Mouse (Mus musculus): ENCODE data around the gene Atad5. TPM values are rescaled to one million over a fixed set of nuclear protein-coding genes. Genes with fewer than 3 reads are reported as not detected.
A peak's percentile ranks its signal among the peaks of the same experiment; 100 is the strongest.

Atad5 gene
- polyA plus RNA-seq, 1 experiment from 2014 or later = 2.2 TPM

- DNase-seq (ENCODE audit: low spot score) = no peak
These were observed 3.7 kb upstream of the Atad5 start for GRCm38 (mm10) chr11:80085356-80086055.

GRCm38 (mm10) chr11:80086844-80087243, 2.4 kb upstream of the Atad5 start:
- Histone ChIP-seq H3K36me3 (ENCODE audit: control insufficient read depth, insufficient read depth, low read length) (no peaks in the 10 kb centered on the region), H3K9me3 (ENCODE audit: control insufficient read depth, low read length) (no peaks in the 10 kb centered on the region), H3K27me3 (ENCODE audit: control insufficient read depth, insufficient read depth, low read length) (no peaks in the 10 kb centered on the region), H3K4me3 (ENCODE audit: low read depth, low read length) (no peak overlapping the region), H3K27ac (replicated peaks) (no peak overlapping the region), H3K4me2 (replicated peaks; ENCODE audit: low read depth) (no peak overlapping the region), H3K4me1 (replicated peaks; ENCODE audit: control insufficient read depth, insufficient read depth) (no peaks in the 10 kb centered on the region), H3K9ac (ENCODE audit: low read length) (no peak overlapping the region)
- ATAC-seq (ENCODE audit: low FRiP score, low TSS enrichment) (peak; percentile 85), DNase-seq (ENCODE audit: low spot score) (peak; percentile 86)
- WGBS = 3% methylated on average over 4 of the region's 5 CpGs
- peak; percentile 89 for TF ChIP-seq CTCF (IDR thresholded peaks at IDR 0.05; ENCODE audit: low read depth)
- no peak for TF ChIP-seq EP300 (optimal IDR thresholded peaks at IDR 0.05)

More at GRCm38 (mm10) chr11:80085356-80086055, 3.7 kb upstream of the Atad5 start:
- no peak for ATAC-seq (ENCODE audit: low FRiP score, low TSS enrichment)
- no peak overlapping the region for H3K9ac ChIP-seq (ENCODE audit: low read length)
- H3K4me2 ChIP-seq (replicated peaks; ENCODE audit: low read depth) = no peak overlapping the region
- H3K27ac ChIP-seq (replicated peaks) = no peak overlapping the region
- H3K4me3 ChIP-seq (ENCODE audit: low read depth, low read length) = no peak overlapping the region
- no peaks in the 10 kb centered on the region for H3K9me3 ChIP-seq (ENCODE audit: control insufficient read depth, low read length)
- H3K27me3 ChIP-seq (ENCODE audit: control insufficient read depth, insufficient read depth, low read length) = no peaks in the 10 kb centered on the region
- H3K36me3 ChIP-seq (ENCODE audit: control insufficient read depth, insufficient read depth, low read length) = no peaks in the 10 kb centered on the region
- TF ChIP-seq EP300 (optimal IDR thresholded peaks at IDR 0.05) (no peak), CTCF (IDR thresholded peaks at IDR 0.05; ENCODE audit: low read depth) (no peak)
- no peaks in the 10 kb centered on the region for H3K4me1 ChIP-seq (replicated peaks; ENCODE audit: control insufficient read depth, insufficient read depth)
- 70% methylated on average over 6 of the region's 6 CpGs for WGBS

- WGBS = under 1% methylated on average over 14 of the region's 14 CpGs
- Histone ChIP-seq H3K27ac (replicated peaks) (peak overlapping the region; percentile 31; the same call in 1 of the 2 replicates), H3K9me3 (ENCODE audit: control insufficient read depth, low read length) (no peaks in the 10 kb centered on the region), H3K36me3 (ENCODE audit: control insufficient read depth, insufficient read depth, low read length) (no peaks in the 10 kb centered on the region), H3K9ac (ENCODE audit: low read length) (peak overlapping the region; percentile 89), H3K27me3 (ENCODE audit: control insufficient read depth, insufficient read depth, low read length) (no peaks in the 10 kb centered on the region), H3K4me2 (replicated peaks; ENCODE audit: low read depth) (peak overlapping the region; percentile 95), H3K4me3 (ENCODE audit: low read depth, low read length) (peak overlapping the region; percentile 85), H3K4me1 (replicated peaks; ENCODE audit: control insufficient read depth, insufficient read depth) (no peaks in the 10 kb centered on the region)
- no peak for TF ChIP-seq EP300 (optimal IDR thresholded peaks at IDR 0.05)
- no peak for TF ChIP-seq CTCF (IDR thresholded peaks at IDR 0.05; ENCODE audit: low read depth)
- no peak for DNase-seq (ENCODE audit: low spot score)
- no peak; the same call in 1 of the 2 replicates for ATAC-seq (ENCODE audit: low FRiP score, low TSS enrichment)
These were observed 616 bp downstream of the Atad5 start for GRCm38 (mm10) chr11:80089817-80090214.

- H3K27ac ChIP-seq (replicated peaks) = no peak overlapping the region
- TF ChIP-seq EP300 (optimal IDR thresholded peaks at IDR 0.05) (no peak), CTCF (IDR thresholded peaks at IDR 0.05; ENCODE audit: low read depth) (no peak)
- H3K4me3 ChIP-seq (ENCODE audit: low read depth, low read length) = no peak overlapping the region
- H3K4me1 ChIP-seq (replicated peaks; ENCODE audit: control insufficient read depth, insufficient read depth) = no peaks in the 10 kb centered on the region
- H3K27me3 ChIP-seq (ENCODE audit: control insufficient read depth, insufficient read depth, low read length) = no peaks in the 10 kb centered on the region
- H3K4me2 ChIP-seq (replicated peaks; ENCODE audit: low read depth) = peak overlapping the region; percentile 95
- H3K36me3 ChIP-seq (ENCODE audit: control insufficient read depth, insufficient read depth, low read length) = no peaks in the 10 kb centered on the region
- 47% methylated on average over 3 of the region's 3 CpGs for WGBS
- no peaks in the 10 kb centered on the region for H3K9me3 ChIP-seq (ENCODE audit: control insufficient read depth, low read length)
- no peak overlapping the region for H3K9ac ChIP-seq (ENCODE audit: low read length)
- ATAC-seq (ENCODE audit: low FRiP score, low TSS enrichment) (no peak), DNase-seq (ENCODE audit: low spot score) (no peak)
These were observed 1.5 kb downstream of the Atad5 start for GRCm38 (mm10) chr11:80090555-80091164.

- TF ChIP-seq EP300 (optimal IDR thresholded peaks at IDR 0.05) = no peak
- TF ChIP-seq CTCF (IDR thresholded peaks at IDR 0.05; ENCODE audit: low read depth) = no peak
- ATAC-seq (ENCODE audit: low FRiP score, low TSS enrichment) (no peak), DNase-seq (ENCODE audit: low spot score) (no peak)
- Histone ChIP-seq H3K9me3 (ENCODE audit: control insufficient read depth, low read length) (no peaks in the 10 kb centered on the region), H3K36me3 (ENCODE audit: control insufficient read depth, insufficient read depth, low read length) (0 out of 2 replicates have a peak, but pooled peaks cover 4% of the 10 kb centered on the region), H3K4me3 (ENCODE audit: low read depth, low read length) (no peak overlapping the region), H3K27me3 (ENCODE audit: control insufficient read depth, insufficient read depth, low read length) (no peaks in the 10 kb centered on the region), H3K27ac (replicated peaks) (no peak overlapping the region), H3K4me2 (replicated peaks; ENCODE audit: low read depth) (no peak overlapping the region), H3K9ac (ENCODE audit: low read length) (no peak overlapping the region), H3K4me1 (replicated peaks; ENCODE audit: control insufficient read depth, insufficient read depth) (no peaks in the 10 kb centered on the region)
- 90% methylated on average over 3 of the region's 3 CpGs for whole genome bisulfite sequencing
These were observed 9.3 kb downstream of the Atad5 start for GRCm38 (mm10) chr11:80098444-80099056.

All from stomach, postnatal 0 days (tissue).